Mouse (Mus musculus) embryonic facial prominence, embryonic 11.5 days (tissue): ENCODE measurements around the gene E430018J23Rik. TPM values are rescaled to one million over a fixed set of nuclear protein-coding genes. Genes with fewer than 3 reads are reported as not detected.
A peak's percentile ranks its signal among the peaks of the same experiment; 100 is the strongest.

Experiments used
- ATAC-seq: fragments of 200-750 bp; cut with Nextera tagmentation; replicated peaks from 2 replicates; pipeline ENCODE4 v1.8.0; 2017; ENCODE audit warnings: low read depth; ENCODE audit not compliant: insufficient number of reproducible peaks, low FRiP score, low TSS enrichment
- DNase-seq: peaks from one replicate; pipeline ENCODE4 v3.0.0-alpha.2; 2015; ENCODE audit warnings: low spot score
- H3K27ac ChIP-seq: fragments of 300-500 bp; sonication (generic); replicated peaks from 2 replicates; pipeline ENCODE4 v1.5.1; 2014; ENCODE audit warnings: mild to moderate bottlenecking, low read depth, low read length, control low read depth
- H3K27me3 ChIP-seq: fragments of 300-500 bp; sonication (generic); 2 replicates; pipeline ENCODE4 v1.6.1; 2014; ENCODE audit warnings: mild to moderate bottlenecking, low read length, moderate library complexity, mixed read lengths; ENCODE audit not compliant: control insufficient read depth, insufficient read depth
- H3K36me3 ChIP-seq: fragments of 300-500 bp; sonication (generic); replicated peaks from 2 replicates; pipeline ENCODE4 v1.6.1; 2014; ENCODE audit warnings: low read depth, mild to moderate bottlenecking, low read length, moderate library complexity, mixed read lengths; ENCODE audit not compliant: control insufficient read depth, insufficient read depth
- H3K4me1 ChIP-seq: fragments of 300-500 bp; sonication (generic); 2 replicates; pipeline ENCODE4 v1.6.1; 2014; ENCODE audit warnings: low read length, mixed read lengths; ENCODE audit not compliant: control insufficient read depth, insufficient read depth
- H3K4me2 ChIP-seq: fragments of 300-500 bp; sonication (generic); 2 replicates; pipeline ENCODE4 v1.6.1; 2014; ENCODE audit warnings: low read depth, mild to moderate bottlenecking, control low read depth, low read length, moderate library complexity
- H3K4me3 ChIP-seq: fragments of 300-500 bp; sonication (generic); 2 replicates; pipeline ENCODE4 v1.5.1; 2014; ENCODE audit warnings: low read depth, low read length, control low read depth
- H3K9ac ChIP-seq: fragments of 300-500 bp; sonication (generic); replicated peaks from 2 replicates; pipeline ENCODE4 v1.6.1; 2014; ENCODE audit warnings: mild to moderate bottlenecking, control low read depth, low read length
- H3K9me3 ChIP-seq: fragments of 300-500 bp; sonication (generic); replicated peaks from 2 replicates; pipeline ENCODE4 v1.6.1; 2016; ENCODE audit warnings: mild to moderate bottlenecking, low read length, inconsistent platforms, mixed read lengths; ENCODE audit not compliant: control insufficient read depth
- WGBS: fragments of 180-500 bp; shearing (Covaris S2); extraction: QIAGEN DNeasy Blood & Tissue Kit; methylation state at CpG from one replicate; pipeline ENCODE4 v1.1.7; 2014; 5-methylcytosine and 5-hydroxymethylcytosine counted together
- polyA plus RNA-seq: library from polyadenylated mRNA; unstranded; fragments of >200 nt; fragmentation: Nextera tagmentation; extraction: Ambion mirVana; gene quantifications from 2 replicates; pipeline ENCODE4 v1.2.1, GENCODE M21; 2014

Gene E430018J23Rik
- polyA plus RNA-seq = 6.1 TPM in 2 replicates

GRCm38 (mm10) chr7:127393157-127393943 lies at the start of gene E430018J23Rik:
E430018J23Rik (minus strand) TSS chr7:127393629.
- H3K9me3 ChIP-seq = no peaks in the 10 kb centered on the region
- peak within 1 kb of the TSS; percentile 83 for H3K4me2 ChIP-seq
- peak within 1 kb of the TSS; percentile 67 for H3K4me3 ChIP-seq
- DNase-seq (peak; percentile 99), ATAC-seq (peak; percentile 95)
- H3K4me1 ChIP-seq = no peaks in the 10 kb centered on the region
- H3K36me3 ChIP-seq = no peaks in the 10 kb centered on the region
- H3K27me3 ChIP-seq = no peaks in the 10 kb centered on the region
- peak within 1 kb of the TSS; percentile 72 for H3K9ac ChIP-seq
- H3K27ac ChIP-seq = peak within 1 kb of the TSS; percentile 16; the same call in 1 of the 2 replicates
- under 1% methylated on average over 45 of the region's 45 CpGs for WGBS

GRCm38 (mm10) chr7:127437724-127438123 lies 44.3 kb upstream of the E430018J23Rik start:
- ATAC-seq (no peak), DNase-seq (no peak)
- no peak overlapping the region for H3K27ac ChIP-seq
- no peaks in the 10 kb centered on the region for H3K9me3 ChIP-seq
- no peak overlapping the region for H3K9ac ChIP-seq
- H3K36me3 ChIP-seq = no peaks in the 10 kb centered on the region
- no peak overlapping the region for H3K4me3 ChIP-seq
- no peaks in the 10 kb centered on the region for H3K27me3 ChIP-seq
- no peaks in the 10 kb centered on the region for H3K4me1 ChIP-seq
- H3K4me2 ChIP-seq = no peak overlapping the region
- 85% methylated on average over 3 of the region's 3 CpGs for WGBS

- no peaks in the 10 kb centered on the region for H3K9me3 ChIP-seq
- ATAC-seq (no peak), DNase-seq (no peak)
- no peaks in the 10 kb centered on the region for H3K36me3 ChIP-seq
- H3K27ac ChIP-seq = no peak overlapping the region
- no peaks in the 10 kb centered on the region for H3K27me3 ChIP-seq
- 95% methylated on average over 4 of the region's 4 CpGs for WGBS
- no peak overlapping the region for H3K9ac ChIP-seq
- no peak overlapping the region for H3K4me3 ChIP-seq
- H3K4me2 ChIP-seq = no peak overlapping the region
- H3K4me1 ChIP-seq = no peaks in the 10 kb centered on the region
Measured at GRCm38 (mm10) chr7:127435206-127435605, 41.8 kb upstream of the E430018J23Rik start.

GRCm38 (mm10) chr7:127426354-127426753 lies 32.9 kb upstream of the E430018J23Rik start:
- ATAC-seq = no peak
- H3K9me3 ChIP-seq = no peaks in the 10 kb centered on the region
- WGBS = 77% methylated on average over 3 of the region's 3 CpGs

GRCm38 (mm10) chr7:127425911-127426310 lies 32.5 kb upstream of the E430018J23Rik start:
- no peaks in the 10 kb centered on the region for H3K36me3 ChIP-seq
- H3K4me2 ChIP-seq = no peak overlapping the region
- no peak overlapping the region for H3K4me3 ChIP-seq
- no peak overlapping the region for H3K27ac ChIP-seq
- H3K4me1 ChIP-seq = no peaks in the 10 kb centered on the region
- H3K27me3 ChIP-seq = no peaks in the 10 kb centered on the region
- H3K9me3 ChIP-seq = no peaks in the 10 kb centered on the region
- ATAC-seq = no peak
- DNase-seq = no peak
- H3K9ac ChIP-seq = no peak overlapping the region
- WGBS = 85% methylated on average over 2 of the region's 2 CpGs

More at GRCm38 (mm10) chr7:127426354-127426753, 32.9 kb upstream of the E430018J23Rik start:
- Histone ChIP-seq H3K4me1 (no peaks in the 10 kb centered on the region), H3K36me3 (no peaks in the 10 kb centered on the region), H3K4me3 (no peak overlapping the region), H3K4me2 (no peak overlapping the region), H3K27me3 (no peaks in the 10 kb centered on the region), H3K9ac (no peak overlapping the region), H3K27ac (no peak overlapping the region)
- no peak for DNase-seq

- Histone ChIP-seq H3K36me3 (no peaks in the 10 kb centered on the region), H3K4me3 (no peak overlapping the region), H3K9ac (no peak overlapping the region), H3K4me1 (no peaks in the 10 kb centered on the region), H3K27ac (no peak overlapping the region), H3K9me3 (no peaks in the 10 kb centered on the region), H3K27me3 (no peaks in the 10 kb centered on the region), H3K4me2 (no peak overlapping the region)
- 87% methylated on average over 3 of the region's 3 CpGs for WGBS
- DNase-seq = no peak
- no peak for ATAC-seq
Measured at GRCm38 (mm10) chr7:127425291-127425690, 31.9 kb upstream of the E430018J23Rik start.

- Histone ChIP-seq H3K36me3 (peaks cover 2% of the 10 kb centered on the region; the same call in 1 of the 2 replicates), H3K9me3 (no peaks in the 10 kb centered on the region), H3K27ac (no peak overlapping the region), H3K4me3 (peak overlapping the region; percentile 80), H3K9ac (peak overlapping the region; percentile 32; the same call in 1 of the 2 replicates), H3K27me3 (no peaks in the 10 kb centered on the region), H3K4me1 (no peaks in the 10 kb centered on the region), H3K4me2 (peak overlapping the region; percentile 92)
- ATAC-seq = no peak; the same call in 1 of the 2 replicates
- DNase-seq = peak; percentile 13
- under 1% methylated on average over 15 of the region's 15 CpGs for WGBS
Measured at GRCm38 (mm10) chr7:127422247-127422646, 28.8 kb upstream of the E430018J23Rik start.
